ENCODE assay signal across 21 mouse cellular contexts in the genomic region with DNA sequence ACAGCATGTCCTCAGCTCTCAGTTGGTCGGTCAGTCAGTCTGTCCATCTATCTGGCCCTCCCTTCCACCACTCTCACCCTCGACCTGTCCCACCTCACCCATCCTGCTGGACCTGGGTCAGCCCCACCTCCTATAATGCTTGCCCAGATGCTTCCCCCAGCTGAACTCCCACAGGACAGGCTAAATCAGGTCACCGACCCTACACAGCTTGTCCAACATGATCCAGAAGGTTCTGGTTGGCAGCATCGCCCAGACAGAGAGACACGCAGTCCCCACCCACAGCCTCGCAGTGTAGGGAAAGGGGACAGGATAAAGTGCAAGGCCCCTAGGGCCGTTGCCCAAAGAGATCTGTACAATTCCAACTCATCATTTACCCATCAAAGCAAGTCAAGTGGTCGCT.
DNase-seq lines count a peak whose midpoint lies in the region; ATAC-seq and TF ChIP-seq lines count a peak whose summit lies in the region.
"Had no signal": no experiment of that assay in that cellular context is flagged by ENCODE, and none has a peak within 500 bp of the region (broad histone marks: within the 10 kb centered on the region; RNA-seq: fewer than 3 reads in every experiment).

No protein-coding gene starts in this region.

- H3K4me2 ChIP-seq in heart, embryonic 11.5 days = no peak overlapping the region
- no peak overlapping the region for H3K4me2 ChIP-seq in stomach, embryonic 15.5 days
- H3K4me2 ChIP-seq in stomach, postnatal 0 days (replicated peaks; ENCODE audit: low read depth) = no peak overlapping the region
- H3K4me2 ChIP-seq: liver, embryonic 15.5 days had no signal

- no peaks in the 10 kb centered on the region for H3K36me3 ChIP-seq in heart, embryonic 11.5 days (ENCODE audit: control insufficient read depth, insufficient read depth, low read length)
- no peaks in the 10 kb centered on the region for H3K36me3 ChIP-seq in stomach, embryonic 15.5 days
- no peaks in the 10 kb centered on the region for H3K36me3 ChIP-seq in stomach, postnatal 0 days (ENCODE audit: control insufficient read depth, insufficient read depth, low read length)
- H3K36me3 ChIP-seq: liver, embryonic 15.5 days; midbrain, embryonic 10.5 days had no signal

- H3K27me3 ChIP-seq in heart, embryonic 11.5 days (ENCODE audit: control insufficient read depth, insufficient read depth, low read length) = no peaks in the 10 kb centered on the region
- no peaks in the 10 kb centered on the region for H3K27me3 ChIP-seq in stomach, embryonic 15.5 days (replicated peaks)
- no peaks in the 10 kb centered on the region for H3K27me3 ChIP-seq in stomach, postnatal 0 days (ENCODE audit: control insufficient read depth, insufficient read depth, low read length)
- H3K27me3 ChIP-seq: liver, embryonic 15.5 days had no signal

- peak overlapping the region; percentile 57; the same call in 1 of the 2 replicates for H3K27ac ChIP-seq in heart, embryonic 11.5 days (ENCODE audit: low read depth, low read length)
- peak overlapping the region; percentile 66; the same call in 1 of the 2 replicates for H3K27ac ChIP-seq in stomach, embryonic 15.5 days
- H3K27ac ChIP-seq in stomach, postnatal 0 days (replicated peaks) = no peak overlapping the region
- H3K27ac ChIP-seq: layer of hippocampus, adult 2 months; liver, embryonic 15.5 days; macrophage; midbrain, embryonic 10.5 days had no signal

- no peak for DNase-seq in heart, postnatal 4 days
- DNase-seq in kidney, adult 9 months = peak; percentile 74
- DNase-seq in kidney, postnatal 14 days = no peak
- no peak for DNase-seq in stomach, postnatal 0 days (ENCODE audit: low spot score)
- DNase-seq: adrenal gland, postnatal 25 days; cerebellum, adult 8-10 months; cerebellum, postnatal 36 days; embryo, embryonic 11 days; right cerebral cortex, postnatal 4 days; thymus, adult 2 months had no signal

- no peak for TF ChIP-seq EP300 in stomach, postnatal 0 days (optimal IDR thresholded peaks at IDR 0.05)

- peaks cover 25% of the 10 kb centered on the region for H3K4me1 ChIP-seq in heart, embryonic 11.5 days (ENCODE audit: control insufficient read depth, insufficient read depth, low read length)
- peaks cover 13% of the 10 kb centered on the region for H3K4me1 ChIP-seq in stomach, embryonic 15.5 days
- no peaks in the 10 kb centered on the region for H3K4me1 ChIP-seq in stomach, postnatal 0 days (replicated peaks; ENCODE audit: control insufficient read depth, insufficient read depth)

- no peak overlapping the region for H3K9ac ChIP-seq in heart, embryonic 11.5 days (ENCODE audit: low read depth, low read length)
- no peak overlapping the region for H3K9ac ChIP-seq in stomach, embryonic 15.5 days
- no peak overlapping the region for H3K9ac ChIP-seq in stomach, postnatal 0 days (ENCODE audit: low read length)
- H3K9ac ChIP-seq: liver, embryonic 15.5 days had no signal

- H3K4me3 ChIP-seq in heart, embryonic 11.5 days (ENCODE audit: low read depth, low read length) = no peak overlapping the region
- H3K4me3 ChIP-seq in stomach, embryonic 15.5 days (replicated peaks) = no peak overlapping the region
- no peak overlapping the region for H3K4me3 ChIP-seq in stomach, postnatal 0 days (ENCODE audit: low read depth, low read length)
- H3K4me3 ChIP-seq: layer of hippocampus, adult 2 months; liver, embryonic 15.5 days; midbrain, embryonic 10.5 days; myocyte had no signal

- no peak for TF ChIP-seq CTCF in stomach, postnatal 0 days (IDR thresholded peaks at IDR 0.05; ENCODE audit: low read depth)

- WGBS in heart, embryonic 11.5 days (ENCODE audit: insufficient replicate concordance) = 76% methylated on average over 8 of the region's 8 CpGs
- WGBS in stomach, embryonic 15.5 days = 82% methylated on average over 8 of the region's 8 CpGs
- 79% methylated on average over 8 of the region's 8 CpGs for whole genome bisulfite sequencing in stomach, postnatal 0 days

- no peak for ATAC-seq in heart, embryonic 11.5 days (replicated peaks; ENCODE audit: insufficient number of reproducible peaks, low FRiP score, low TSS enrichment)
- no peak for ATAC-seq in stomach, embryonic 15.5 days (ENCODE audit: insufficient read depth, low FRiP score, low read depth)
- ATAC-seq in stomach, postnatal 0 days (ENCODE audit: low FRiP score, low TSS enrichment) = no peak
- no peak for ATAC-seq in megakaryocyte-erythroid progenitor cell, adult 5-6 weeks (replicated peaks; ENCODE audit: low FRiP score, low TSS enrichment, poor library complexity, severe bottlenecking)
- ATAC-seq: CD4-positive, CD25-positive, alpha-beta regulatory T cell, adult 4 months; forebrain, embryonic 14.5 days; midbrain, embryonic 16.5 days had no signal

- H3K9me3 ChIP-seq in heart, embryonic 11.5 days (replicated peaks; ENCODE audit: control insufficient read depth, low read length) = no peaks in the 10 kb centered on the region
- no peaks in the 10 kb centered on the region for H3K9me3 ChIP-seq in stomach, embryonic 15.5 days
- no peaks in the 10 kb centered on the region for H3K9me3 ChIP-seq in stomach, postnatal 0 days (ENCODE audit: control insufficient read depth, low read length)
- H3K9me3 ChIP-seq: liver, embryonic 15.5 days; midbrain, embryonic 10.5 days had no signal
